In genomic region chr11:70284757-70285156, GRCm38 (mm10) we compare ENCODE assay signal across 19 mouse cellular contexts. TPM values are rescaled to one million over a fixed set of nuclear protein-coding genes. Genes with fewer than 3 reads are reported as not detected.
A peak's percentile ranks its signal among the peaks of the same experiment; 100 is the strongest.
DNase-seq lines count a peak whose midpoint lies in the region; ATAC-seq and TF ChIP-seq lines count a peak whose summit lies in the region.
"Had no signal": no experiment of that assay in that cellular context is flagged by ENCODE, and none has a peak within 500 bp of the region (broad histone marks: within the 10 kb centered on the region; RNA-seq: fewer than 3 reads in every experiment).

No protein-coding gene starts in this region.

- 55% methylated on average over 3 of the region's 3 CpGs for WGBS in embryonic facial prominence, embryonic 14.5 days
- WGBS in embryonic facial prominence, embryonic 10.5 days, result 75% methylated on average over 3 of the region's 3 CpGs
- 66% methylated on average over 3 of the region's 3 CpGs for WGBS in limb, embryonic 14.5 days
- 85% methylated on average over 3 of the region's 3 CpGs for WGBS in limb, embryonic 10.5 days
- WGBS in stomach, embryonic 14.5 days, result 54% methylated on average over 3 of the region's 3 CpGs

- no peak for ATAC-seq in embryonic facial prominence, embryonic 14.5 days (ENCODE audit: low read depth)
- ATAC-seq in limb, embryonic 14.5 days (ENCODE audit: low FRiP score, low read depth), result no peak
- ATAC-seq in stomach, embryonic 14.5 days (ENCODE audit: insufficient number of reproducible peaks, insufficient read depth, low FRiP score, low read depth), result no peak
- ATAC-seq: forebrain, embryonic 13.5 days; midbrain, embryonic 13.5 days had no signal

- H3K4me1 ChIP-seq in embryonic facial prominence, embryonic 14.5 days (ENCODE audit: control insufficient read depth, insufficient read depth, low read length), result no peaks in the 10 kb centered on the region
- 0 out of 2 replicates have a peak, but pooled peaks cover 2% of the 10 kb centered on the region for H3K4me1 ChIP-seq in embryonic facial prominence, embryonic 10.5 days
- no peaks in the 10 kb centered on the region for H3K4me1 ChIP-seq in limb, embryonic 14.5 days (ENCODE audit: control insufficient read depth, insufficient read depth, low read length)
- H3K4me1 ChIP-seq in limb, embryonic 10.5 days, result 0 out of 2 replicates have a peak, but pooled peaks cover 2% of the 10 kb centered on the region
- H3K4me1 ChIP-seq in stomach, embryonic 14.5 days (ENCODE audit: control insufficient read depth, insufficient read depth, low read length), result peaks cover 13% of the 10 kb centered on the region; the same call in 1 of the 2 replicates
- H3K4me1 ChIP-seq: hindbrain, embryonic 12.5 days; midbrain, embryonic 13.5 days had no signal

- no peaks in the 10 kb centered on the region for H3K79me2 ChIP-seq in C2C12 (ENCODE audit: control insufficient read depth, insufficient read depth)

- no peak overlapping the region for H3ac ChIP-seq in C2C12 (ENCODE audit: control insufficient read depth, insufficient read length, low read depth)

- H3K9ac ChIP-seq in embryonic facial prominence, embryonic 14.5 days (ENCODE audit: low read depth, low read length), result no peak overlapping the region
- no peak overlapping the region for H3K9ac ChIP-seq in limb, embryonic 14.5 days (ENCODE audit: low read depth, low read length, severe bottlenecking)
- H3K9ac ChIP-seq in stomach, embryonic 14.5 days (replicated peaks; ENCODE audit: low read depth, low read length), result no peak overlapping the region
- H3K9ac ChIP-seq: forebrain, embryonic 13.5 days; heart, embryonic 12.5 days; hindbrain, embryonic 12.5 days; limb, embryonic 15.5 days; midbrain, embryonic 13.5 days had no signal

- no peaks in the 10 kb centered on the region for H3K9me3 ChIP-seq in embryonic facial prominence, embryonic 14.5 days (ENCODE audit: control insufficient read depth, low read length)
- H3K9me3 ChIP-seq in embryonic facial prominence, embryonic 10.5 days, result no peaks in the 10 kb centered on the region
- H3K9me3 ChIP-seq in limb, embryonic 14.5 days (ENCODE audit: control insufficient read depth, low read length), result no peaks in the 10 kb centered on the region
- no peaks in the 10 kb centered on the region for H3K9me3 ChIP-seq in limb, embryonic 10.5 days (replicated peaks)
- H3K9me3 ChIP-seq in stomach, embryonic 14.5 days (ENCODE audit: control insufficient read depth, low read depth, low read length), result no peaks in the 10 kb centered on the region
- H3K9me3 ChIP-seq: forebrain, embryonic 13.5 days; hindbrain, embryonic 12.5 days; limb, embryonic 15.5 days; midbrain, embryonic 13.5 days had no signal

- TF ChIP-seq POLR2A in limb, embryonic 14.5 days (IDR thresholded peaks at IDR 0.05; ENCODE audit: borderline replicate concordance, extremely low read depth, insufficient read depth, insufficient read length), result no peak

- H3K36me3 ChIP-seq in embryonic facial prominence, embryonic 14.5 days (ENCODE audit: control insufficient read depth, insufficient read depth, low read length), result no peaks in the 10 kb centered on the region
- H3K36me3 ChIP-seq in embryonic facial prominence, embryonic 10.5 days (replicated peaks), result no peaks in the 10 kb centered on the region
- no peaks in the 10 kb centered on the region for H3K36me3 ChIP-seq in limb, embryonic 14.5 days (ENCODE audit: control insufficient read depth, insufficient read depth, low read length)
- no peaks in the 10 kb centered on the region for H3K36me3 ChIP-seq in limb, embryonic 10.5 days
- H3K36me3 ChIP-seq in C2C12 (ENCODE audit: control insufficient read depth, insufficient read depth), result no peaks in the 10 kb centered on the region
- H3K36me3 ChIP-seq in stomach, embryonic 14.5 days (ENCODE audit: control insufficient read depth, insufficient read depth, low read length), result no peaks in the 10 kb centered on the region
- H3K36me3 ChIP-seq: heart, embryonic 12.5 days; hindbrain, embryonic 12.5 days; limb, embryonic 15.5 days; midbrain, embryonic 13.5 days had no signal

- H3K79me3 ChIP-seq in C2C12 (ENCODE audit: low read depth), result no peaks in the 10 kb centered on the region

- peak; percentile 78 for DNase-seq in embryonic facial prominence, embryonic 14.5 days (ENCODE audit: low spot score)
- no peak for DNase-seq in embryonic facial prominence, embryonic 10.5 days (ENCODE audit: low spot score)
- peak; percentile 44 for DNase-seq in limb, embryonic 14.5 days (ENCODE audit: low spot score)
- DNase-seq in limb, embryonic 10.5 days (ENCODE audit: low spot score), result no peak
- no peak for DNase-seq in Muller cell, postnatal 12 days (ENCODE audit: inconsistent ontology term)
- DNase-seq in thymus, adult 18-20 months, result no peak
- DNase-seq: cerebellum, adult 8-10 months; heart, postnatal 14 days; lung, adult 2 months; spleen, adult 18-20 months; thymus, postnatal 36 days had no signal

- H3K27ac ChIP-seq in embryonic facial prominence, embryonic 14.5 days (replicated peaks; ENCODE audit: low read depth, low read length), result no peak overlapping the region
- no peak overlapping the region for H3K27ac ChIP-seq in embryonic facial prominence, embryonic 10.5 days (replicated peaks)
- H3K27ac ChIP-seq in limb, embryonic 14.5 days (replicated peaks; ENCODE audit: low read depth, low read length), result no peak overlapping the region
- no peak overlapping the region for H3K27ac ChIP-seq in limb, embryonic 10.5 days
- H3K27ac ChIP-seq in stomach, embryonic 14.5 days (ENCODE audit: low read length), result peak overlapping the region; percentile 39; the same call in 1 of the 2 replicates
- H3K27ac ChIP-seq: forebrain, embryonic 13.5 days; hindbrain, embryonic 12.5 days; limb, embryonic 15.5 days; midbrain, embryonic 13.5 days had no signal

- no peak overlapping the region for H3K4me2 ChIP-seq in embryonic facial prominence, embryonic 14.5 days (ENCODE audit: low read depth, low read length)
- no peak overlapping the region for H3K4me2 ChIP-seq in limb, embryonic 14.5 days (replicated peaks; ENCODE audit: low read depth, low read length, severe bottlenecking)
- no peak overlapping the region for H3K4me2 ChIP-seq in stomach, embryonic 14.5 days (replicated peaks; ENCODE audit: low read depth, low read length)
- H3K4me2 ChIP-seq: forebrain, embryonic 13.5 days; heart, embryonic 12.5 days; hindbrain, embryonic 12.5 days; limb, embryonic 15.5 days; midbrain, embryonic 13.5 days had no signal

- no peak overlapping the region for H3K4me3 ChIP-seq in embryonic facial prominence, embryonic 14.5 days (ENCODE audit: low read depth, low read length)
- H3K4me3 ChIP-seq in embryonic facial prominence, embryonic 10.5 days, result no peak overlapping the region
- H3K4me3 ChIP-seq in limb, embryonic 14.5 days (replicated peaks; ENCODE audit: low read length), result no peak overlapping the region
- H3K4me3 ChIP-seq in limb, embryonic 10.5 days, result no peak overlapping the region
- no peak overlapping the region for H3K4me3 ChIP-seq in C2C12 (ENCODE audit: insufficient read depth, poor library complexity, severe bottlenecking)
- no peak overlapping the region for H3K4me3 ChIP-seq in stomach, embryonic 14.5 days (ENCODE audit: low read depth, low read length)
- H3K4me3 ChIP-seq: forebrain, embryonic 13.5 days; heart, embryonic 12.5 days; hindbrain, embryonic 12.5 days; limb, embryonic 15.5 days; midbrain, embryonic 13.5 days had no signal

- TF ChIP-seq CTCF in C2C12 (IDR thresholded peaks at IDR 0.05; ENCODE audit: control insufficient read depth, insufficient read depth, insufficient read length), result no peak

- H3K27me3 ChIP-seq in embryonic facial prominence, embryonic 14.5 days (replicated peaks; ENCODE audit: control insufficient read depth, insufficient read depth, low read length), result no peaks in the 10 kb centered on the region
- no peaks in the 10 kb centered on the region for H3K27me3 ChIP-seq in embryonic facial prominence, embryonic 10.5 days (replicated peaks; ENCODE audit: low read depth, poor library complexity, severe bottlenecking)
- no peaks in the 10 kb centered on the region for H3K27me3 ChIP-seq in limb, embryonic 14.5 days (ENCODE audit: control insufficient read depth, insufficient read depth, low read length)
- H3K27me3 ChIP-seq in limb, embryonic 10.5 days (ENCODE audit: low read depth, poor library complexity, severe bottlenecking), result no peaks in the 10 kb centered on the region
- H3K27me3 ChIP-seq in C2C12 (ENCODE audit: control insufficient read depth, insufficient read depth, insufficient read length), result no peaks in the 10 kb centered on the region
- no peaks in the 10 kb centered on the region for H3K27me3 ChIP-seq in stomach, embryonic 14.5 days (ENCODE audit: control insufficient read depth, insufficient read depth, low read length)
- H3K27me3 ChIP-seq: forebrain, embryonic 13.5 days; heart, embryonic 12.5 days; hindbrain, embryonic 12.5 days; limb, embryonic 15.5 days; midbrain, embryonic 13.5 days had no signal

RNA-seq across cellular contexts. Expression of gene Alox12, which starts 29.6 kb away (rescaled TPM):
- 5.8 and 6.4 TPM in 2 replicates for polyA plus RNA-seq in embryonic facial prominence, embryonic 14.5 days (2014; fragmentation: Nextera tagmentation; extraction: Ambion mirVana)
- polyA plus RNA-seq in embryonic facial prominence, embryonic 10.5 days (2016; fragmentation: Nextera tagmentation; extraction: Ambion mirVana), result 2.7 and 3.9 TPM in 2 replicates
- 7.4 and 7.8 TPM in 2 replicates for polyA plus RNA-seq in limb, embryonic 14.5 days (2012; rRNA removed)
- polyA plus RNA-seq in limb, embryonic 14.5 days (2014; fragmentation: Nextera tagmentation; extraction: Ambion mirVana), result 8.0 and 11.1 TPM in 2 replicates
- 2.0 and 2.9 TPM in 2 replicates for polyA plus RNA-seq in limb, embryonic 10.5 days (2016; fragmentation: Nextera tagmentation; extraction: Ambion mirVana)
- polyA plus RNA-seq in C2C12 (2012; fragmentation: generic; extraction: Trizol), result 0.47 TPM
- polyA plus RNA-seq in stomach, embryonic 14.5 days (2014; fragmentation: Nextera tagmentation; extraction: Ambion mirVana), result 13.0 and 14.6 TPM in 2 replicates

RNA-seq across cellular contexts. Expression of gene Alox12e, which starts 37.7 kb away (rescaled TPM):
- polyA plus RNA-seq in embryonic facial prominence, embryonic 14.5 days (2014; fragmentation: Nextera tagmentation; extraction: Ambion mirVana), result 1.9 and 2.1 TPM in 2 replicates
- not detected in 2 replicates for polyA plus RNA-seq in embryonic facial prominence, embryonic 10.5 days (2016; fragmentation: Nextera tagmentation; extraction: Ambion mirVana)
- 0.04 and 0.09 TPM in 2 replicates for polyA plus RNA-seq in limb, embryonic 14.5 days (2012; rRNA removed)
- 0.12 and 0.26 TPM in 2 replicates for polyA plus RNA-seq in limb, embryonic 14.5 days (2014; fragmentation: Nextera tagmentation; extraction: Ambion mirVana)
- 0.06 TPM in 1 of 2 replicates, not detected in the other for polyA plus RNA-seq in limb, embryonic 10.5 days (2016; fragmentation: Nextera tagmentation; extraction: Ambion mirVana)
- 0.04 TPM for polyA plus RNA-seq in C2C12 (2012; fragmentation: generic; extraction: Trizol)
- polyA plus RNA-seq in stomach, embryonic 14.5 days (2014; fragmentation: Nextera tagmentation; extraction: Ambion mirVana), result not detected in 2 replicates
- polyA plus RNA-seq: forebrain, embryonic 13.5 days; heart, embryonic 12.5 days; hindbrain, embryonic 12.5 days; neural tube, embryonic 14.5 days had no signal

RNA-seq across cellular contexts. Expression of gene Rnasek, which starts 45.1 kb away (rescaled TPM):
- polyA plus RNA-seq in embryonic facial prominence, embryonic 14.5 days (2014; fragmentation: Nextera tagmentation; extraction: Ambion mirVana), result 182 and 204 TPM in 2 replicates
- polyA plus RNA-seq in embryonic facial prominence, embryonic 10.5 days (2016; fragmentation: Nextera tagmentation; extraction: Ambion mirVana), result 96.4 and 106 TPM in 2 replicates
- polyA plus RNA-seq in limb, embryonic 14.5 days (2012; rRNA removed), result 54.0 and 63.2 TPM in 2 replicates
- polyA plus RNA-seq in limb, embryonic 14.5 days (2014; fragmentation: Nextera tagmentation; extraction: Ambion mirVana), result 171 and 176 TPM in 2 replicates
- polyA plus RNA-seq in limb, embryonic 10.5 days (2016; fragmentation: Nextera tagmentation; extraction: Ambion mirVana), result 84.7 and 93.5 TPM in 2 replicates
- 300 TPM for polyA plus RNA-seq in C2C12 (2012; fragmentation: generic; extraction: Trizol)
- polyA plus RNA-seq in stomach, embryonic 14.5 days (2014; fragmentation: Nextera tagmentation; extraction: Ambion mirVana), result 157 and 164 TPM in 2 replicates

RNA-seq across cellular contexts. Expression of gene Gm21988, which starts 45.1 kb away (rescaled TPM):
- 9.9 and 12.2 TPM in 2 replicates for polyA plus RNA-seq in embryonic facial prominence, embryonic 14.5 days (2014; fragmentation: Nextera tagmentation; extraction: Ambion mirVana)
- 7.9 and 10.7 TPM in 2 replicates for polyA plus RNA-seq in embryonic facial prominence, embryonic 10.5 days (2016; fragmentation: Nextera tagmentation; extraction: Ambion mirVana)
- polyA plus RNA-seq in limb, embryonic 14.5 days (2012; rRNA removed), result 15.1 and 15.7 TPM in 2 replicates
- polyA plus RNA-seq in limb, embryonic 14.5 days (2014; fragmentation: Nextera tagmentation; extraction: Ambion mirVana), result 12.9 and 13.1 TPM in 2 replicates
- polyA plus RNA-seq in limb, embryonic 10.5 days (2016; fragmentation: Nextera tagmentation; extraction: Ambion mirVana), result 9.7 TPM in 2 replicates
- polyA plus RNA-seq in C2C12 (2012; fragmentation: generic; extraction: Trizol), result 10.8 TPM
- polyA plus RNA-seq in stomach, embryonic 14.5 days (2014; fragmentation: Nextera tagmentation; extraction: Ambion mirVana), result 9.2 and 13.3 TPM in 2 replicates

RNA-seq across cellular contexts. Expression of gene 0610010K14Rik, which starts 47.0 kb away (rescaled TPM):
- polyA plus RNA-seq in embryonic facial prominence, embryonic 14.5 days (2014; fragmentation: Nextera tagmentation; extraction: Ambion mirVana), result 149 and 172 TPM in 2 replicates
- polyA plus RNA-seq in embryonic facial prominence, embryonic 10.5 days (2016; fragmentation: Nextera tagmentation; extraction: Ambion mirVana), result 210 and 215 TPM in 2 replicates
- polyA plus RNA-seq in limb, embryonic 14.5 days (2012; rRNA removed), result 167 and 171 TPM in 2 replicates
- polyA plus RNA-seq in limb, embryonic 14.5 days (2014; fragmentation: Nextera tagmentation; extraction: Ambion mirVana), result 178 and 193 TPM in 2 replicates
- 220 and 235 TPM in 2 replicates for polyA plus RNA-seq in limb, embryonic 10.5 days (2016; fragmentation: Nextera tagmentation; extraction: Ambion mirVana)
- polyA plus RNA-seq in C2C12 (2012; fragmentation: generic; extraction: Trizol), result 91.7 TPM
- polyA plus RNA-seq in stomach, embryonic 14.5 days (2014; fragmentation: Nextera tagmentation; extraction: Ambion mirVana), result 164 and 167 TPM in 2 replicates

Comparison
In these comparisons a context has a peak if more than half of its experiments do, and no peak if none do; other contexts are left out.
1. DNase-seq: peak in embryonic facial prominence, embryonic 14.5 days (single experiment) and limb, embryonic 14.5 days (single experiment); none in embryonic facial prominence, embryonic 10.5 days (single experiment), limb, embryonic 10.5 days (single experiment), Muller cell, postnatal 12 days (single experiment) and thymus, adult 18-20 months (0 of 2).